Mouse (Mus musculus): ENCODE data around the gene Foxp1. TPM values are rescaled to one million over a fixed set of nuclear protein-coding genes. Genes with fewer than 3 reads are reported as not detected.

Gene Foxp1
- total and polyA plus RNA-seq, 2 experiments from 2014 or later, result 112 to 167 TPM

DNA sequence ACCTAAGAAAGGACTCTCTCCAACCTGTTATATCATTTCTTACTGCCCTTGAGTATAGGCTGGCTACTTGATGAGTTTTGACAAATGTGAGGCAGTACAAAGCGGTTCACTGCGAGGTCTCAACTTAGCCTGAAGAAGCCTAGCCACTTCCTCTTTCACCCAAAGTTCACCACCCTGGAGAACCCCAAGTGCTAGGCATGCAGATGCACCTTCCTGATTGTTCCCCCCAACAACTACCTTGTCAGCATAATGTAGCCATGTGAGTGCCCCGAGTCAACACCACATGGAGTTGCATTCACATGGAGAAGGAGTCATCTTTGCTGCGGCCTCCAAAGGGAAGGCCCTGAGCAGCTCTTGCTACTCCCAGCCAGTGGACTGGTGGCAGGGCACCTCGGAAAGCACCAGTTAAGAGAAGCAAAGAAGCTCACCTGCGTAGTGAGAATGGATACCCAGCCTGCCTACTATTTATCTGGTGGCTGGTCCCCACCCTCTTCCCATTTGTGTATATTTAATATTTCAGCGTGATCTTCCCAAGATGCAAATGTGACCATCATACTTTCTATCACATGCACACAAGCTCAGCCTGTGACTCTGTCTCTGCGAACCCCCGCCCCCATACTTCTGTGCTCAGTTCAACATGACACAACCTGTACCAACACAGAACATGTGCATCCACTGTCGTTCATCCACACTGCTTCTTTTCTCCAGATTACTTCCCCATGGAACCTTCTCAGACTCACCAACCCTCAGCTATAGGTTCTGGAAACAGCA lies 280.7 kb downstream of the Foxp1 start:
- no peak for DNase-seq
- no peaks in the 10 kb centered on the region for H3K9me3 ChIP-seq (ENCODE audit: low read length)
- no peaks in the 10 kb centered on the region for H3K4me1 ChIP-seq (ENCODE audit: insufficient read depth)
- TF ChIP-seq CTCF (IDR thresholded peaks at IDR 0.05; ENCODE audit: low read depth), result no peak
- no peak overlapping the region for H3K4me3 ChIP-seq (ENCODE audit: low read depth, low read length)
- no peak overlapping the region for H3K4me2 ChIP-seq (ENCODE audit: low read depth)
- no peak overlapping the region for H3K27ac ChIP-seq (ENCODE audit: low read depth, low read length)
- no peaks in the 10 kb centered on the region for H3K27me3 ChIP-seq (ENCODE audit: insufficient read depth, low read length)
- no peak for ATAC-seq
- no peaks in the 10 kb centered on the region for H3K36me3 ChIP-seq (ENCODE audit: insufficient read depth)
- no peak overlapping the region for H3K9ac ChIP-seq
- WGBS, result 95% methylated on average over 10 of the region's 10 CpGs

- DNase-seq, result no peak
- Histone ChIP-seq H3K27me3 (ENCODE audit: insufficient read depth, low read length) (no peaks in the 10 kb centered on the region), H3K9me3 (ENCODE audit: low read length) (no peaks in the 10 kb centered on the region), H3K4me3 (ENCODE audit: low read depth, low read length) (no peak overlapping the region), H3K27ac (ENCODE audit: low read depth, low read length) (no peak overlapping the region), H3K9ac (no peak overlapping the region), H3K36me3 (ENCODE audit: insufficient read depth) (no peaks in the 10 kb centered on the region), H3K4me2 (ENCODE audit: low read depth) (no peak overlapping the region), H3K4me1 (ENCODE audit: insufficient read depth) (no peaks in the 10 kb centered on the region)
- ATAC-seq, result no peak
- TF ChIP-seq CTCF (IDR thresholded peaks at IDR 0.05; ENCODE audit: low read depth), result no peak
These were observed 281.8 kb downstream of the Foxp1 start for GRCm38 (mm10) chr6:99240764-99241163.

GRCm38 (mm10) chr6:99235588-99235987 lies 286.9 kb downstream of the Foxp1 start:
- ATAC-seq, result no peak
- WGBS, result 82% methylated on average over 8 of the region's 8 CpGs
- Histone ChIP-seq H3K4me1 (ENCODE audit: insufficient read depth) (peaks cover 6% of the 10 kb centered on the region; the same call in 1 of the 2 replicates), H3K36me3 (ENCODE audit: insufficient read depth) (no peaks in the 10 kb centered on the region), H3K9me3 (ENCODE audit: low read length) (no peaks in the 10 kb centered on the region), H3K4me2 (ENCODE audit: low read depth) (no peak overlapping the region), H3K9ac (no peak overlapping the region), H3K27ac (ENCODE audit: low read depth, low read length) (no peak overlapping the region), H3K4me3 (ENCODE audit: low read depth, low read length) (no peak overlapping the region), H3K27me3 (ENCODE audit: insufficient read depth, low read length) (no peaks in the 10 kb centered on the region)
- TF ChIP-seq CTCF (IDR thresholded peaks at IDR 0.05; ENCODE audit: low read depth), result no peak
- no peak for DNase-seq

- Histone ChIP-seq H3K27me3 (ENCODE audit: insufficient read depth, low read length) (no peaks in the 10 kb centered on the region), H3K27ac (ENCODE audit: low read depth, low read length) (peak overlapping the region; percentile 54; the same call in 1 of the 2 replicates), H3K4me3 (ENCODE audit: low read depth, low read length) (no peak overlapping the region), H3K4me2 (ENCODE audit: low read depth) (no peak overlapping the region), H3K9ac (no peak overlapping the region), H3K4me1 (ENCODE audit: insufficient read depth) (peaks cover 6% of the 10 kb centered on the region; the same call in 1 of the 2 replicates), H3K9me3 (ENCODE audit: low read length) (no peaks in the 10 kb centered on the region), H3K36me3 (ENCODE audit: insufficient read depth) (no peaks in the 10 kb centered on the region)
- ATAC-seq, result peak; percentile 32; the same call in 1 of the 2 replicates
- peak; percentile 27; the same call in 1 of the 2 replicates for TF ChIP-seq CTCF (IDR thresholded peaks at IDR 0.05; ENCODE audit: low read depth)
- WGBS, result 28% methylated on average over 10 of the region's 10 CpGs
- DNase-seq, result peak; percentile 56
These were observed 289.1 kb downstream of the Foxp1 start for GRCm38 (mm10) chr6:99233411-99233810.

GRCm38 (mm10) chr6:99228336-99228870 lies 294.1 kb downstream of the Foxp1 start:
- H3K4me2 ChIP-seq (ENCODE audit: low read depth), result no peak overlapping the region
- H3K4me1 ChIP-seq (ENCODE audit: insufficient read depth), result peaks cover 6% of the 10 kb centered on the region; the same call in 1 of the 2 replicates
- no peak for DNase-seq
- ATAC-seq, result no peak
- H3K27me3 ChIP-seq (ENCODE audit: insufficient read depth, low read length), result no peaks in the 10 kb centered on the region
- WGBS, result 65% methylated on average over 6 of the region's 6 CpGs
- no peak overlapping the region for H3K9ac ChIP-seq
- no peaks in the 10 kb centered on the region for H3K9me3 ChIP-seq (ENCODE audit: low read length)
- no peak for TF ChIP-seq CTCF (IDR thresholded peaks at IDR 0.05; ENCODE audit: low read depth)
- no peaks in the 10 kb centered on the region for H3K36me3 ChIP-seq (ENCODE audit: insufficient read depth)
- no peak overlapping the region for H3K27ac ChIP-seq (ENCODE audit: low read depth, low read length)
- H3K4me3 ChIP-seq (ENCODE audit: low read depth, low read length), result no peak overlapping the region

DNA sequence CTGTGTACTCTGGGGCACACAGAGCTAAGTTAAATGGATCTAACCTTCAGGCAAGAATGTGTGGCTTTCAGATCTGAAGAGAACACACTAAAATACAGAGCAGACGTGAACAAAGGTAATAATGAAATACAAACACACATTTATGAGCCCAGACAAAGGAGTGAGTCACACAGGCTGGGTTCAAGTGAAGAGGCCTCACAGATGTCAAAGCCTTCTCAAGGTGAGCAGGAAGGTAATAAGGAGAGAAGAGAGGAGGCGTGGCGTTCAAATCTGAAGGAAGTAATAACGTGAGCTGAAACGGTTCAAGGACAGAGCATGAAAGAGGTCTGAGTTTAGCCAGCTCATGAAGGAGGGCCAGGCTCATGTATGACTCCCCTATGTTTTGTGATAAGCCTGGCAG lies 301.4 kb downstream of the Foxp1 start:
- Histone ChIP-seq H3K4me2 (ENCODE audit: low read depth) (no peak overlapping the region), H3K4me1 (ENCODE audit: insufficient read depth) (no peaks in the 10 kb centered on the region), H3K9me3 (ENCODE audit: low read length) (no peaks in the 10 kb centered on the region), H3K27ac (ENCODE audit: low read depth, low read length) (no peak overlapping the region), H3K36me3 (ENCODE audit: insufficient read depth) (no peaks in the 10 kb centered on the region), H3K9ac (no peak overlapping the region), H3K27me3 (ENCODE audit: insufficient read depth, low read length) (no peaks in the 10 kb centered on the region), H3K4me3 (ENCODE audit: low read depth, low read length) (no peak overlapping the region)
- no peak for TF ChIP-seq CTCF (IDR thresholded peaks at IDR 0.05; ENCODE audit: low read depth)
- DNase-seq (no peak), ATAC-seq (no peak)
- 86% methylated on average over 5 of the region's 5 CpGs for WGBS

- TF ChIP-seq CTCF (IDR thresholded peaks at IDR 0.05; ENCODE audit: low read depth), result no peak
- Histone ChIP-seq H3K9me3 (ENCODE audit: low read length) (no peaks in the 10 kb centered on the region), H3K36me3 (ENCODE audit: insufficient read depth) (no peaks in the 10 kb centered on the region), H3K27ac (ENCODE audit: low read depth, low read length) (no peak overlapping the region), H3K4me2 (ENCODE audit: low read depth) (no peak overlapping the region), H3K4me3 (ENCODE audit: low read depth, low read length) (no peak overlapping the region), H3K27me3 (ENCODE audit: insufficient read depth, low read length) (no peaks in the 10 kb centered on the region), H3K9ac (no peak overlapping the region), H3K4me1 (ENCODE audit: insufficient read depth) (no peaks in the 10 kb centered on the region)
- no peak for DNase-seq
- ATAC-seq, result peak; percentile 43; the same call in 1 of the 2 replicates
- WGBS, result 93% methylated on average over 3 of the region's 3 CpGs
These were observed 302.0 kb downstream of the Foxp1 start for GRCm38 (mm10) chr6:99220472-99220871.
